Mouse (Mus musculus) small intestine, adult 2 months (tissue): Measurements from ENCODE around the gene Slain1.

Source experiments
- CTCF ChIP-seq: fragments of 200-500 bp; IDR thresholded peaks from 2 replicates; pipeline ENCODE4 v1.5.1; 2012; ENCODE audit warnings: low read depth, mild to moderate bottlenecking, control low read depth, inconsistent platforms, low read length, moderate library complexity, mixed read lengths; ENCODE audit not compliant: insufficient replicate concordance, insufficient read length; ENCODE audit errors: extremely low read depth
- POLR2A ChIP-seq: fragments of 200-500 bp; IDR thresholded peaks from 2 replicates; pipeline ENCODE4 v1.6.1; 2012; ENCODE audit warnings: low read depth, mild to moderate bottlenecking, control low read depth, inconsistent platforms, low read length, moderate library complexity

DNA sequence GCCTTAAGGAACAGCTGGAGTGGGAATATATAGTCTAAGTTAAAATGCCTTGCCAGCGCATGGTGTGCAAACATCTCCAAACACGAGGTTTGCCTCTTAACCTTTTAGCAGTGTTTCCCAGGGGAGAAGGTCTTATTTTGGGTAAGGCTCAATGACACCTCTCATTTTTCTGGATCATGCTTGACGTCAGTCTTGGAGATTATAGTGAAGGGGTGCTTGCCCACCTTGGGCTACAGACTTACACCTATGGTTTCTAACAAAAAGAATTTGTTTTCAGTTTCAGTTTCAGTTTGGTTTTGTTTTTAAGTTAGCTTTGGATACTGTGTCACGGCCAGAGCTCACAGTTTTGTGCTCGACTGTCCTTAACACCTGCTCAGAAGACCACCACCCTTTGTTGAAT lies 3.8 kb downstream of the Slain1 start:
- TF ChIP-seq CTCF (no peak), POLR2A (no peak)
